Mouse (Mus musculus) CD4-positive, CD25-positive, alpha-beta regulatory T cell, adult 4 months (primary cell): ENCODE data around the gene Ncdn. TPM values are rescaled to one million over a fixed set of nuclear protein-coding genes. Genes with fewer than 3 reads are reported as not detected.

Source experiments
- ATAC-seq: one replicate; pipeline ENCODE4 v1.8.0; 2017
- polyA plus RNA-seq, 2 experiments: library from polyadenylated mRNA; unstranded; fragments of 100-300 nt; shearing (Covaris generic); gene quantifications; one replicate each; pipeline ENCODE4 v1.2.1; 2017

Gene Ncdn
- polyA plus RNA-seq, 2 experiments from 2014 or later: 8.7 to 12.1 TPM

DNA sequence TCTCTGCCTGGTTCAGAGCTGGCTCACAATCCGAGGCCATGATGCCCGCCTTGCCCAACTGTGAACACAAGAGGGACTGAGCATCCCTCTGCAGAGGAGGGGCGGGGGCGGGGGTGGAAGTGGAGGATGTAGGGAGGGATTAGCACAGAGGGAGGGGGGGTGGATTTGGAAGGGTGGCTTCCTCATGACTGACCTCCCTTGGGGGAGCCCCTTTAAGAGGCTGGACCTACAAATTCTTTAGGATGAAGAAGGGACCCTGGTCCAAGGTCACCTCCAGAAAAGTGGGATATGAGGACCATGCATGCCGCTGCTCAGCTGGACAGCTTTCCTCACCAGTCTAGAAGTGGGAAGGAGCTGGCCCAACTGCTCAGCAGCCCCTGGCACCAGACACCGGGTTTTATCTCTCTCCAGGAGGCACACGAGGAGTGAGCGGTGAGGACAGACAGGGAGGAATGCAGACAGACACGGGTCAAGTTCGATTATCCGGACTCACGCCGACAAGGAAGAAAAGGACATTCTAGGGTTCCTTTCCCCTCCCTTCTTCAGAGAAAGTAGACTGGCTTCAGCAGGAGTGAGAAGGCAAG, 1.1 kb downstream of the Ncdn start:
- no peak for ATAC-seq

GRCm38 (mm10) chr4:126751556-126752023, 1.6 kb downstream of the Ncdn start:
- no peak for ATAC-seq

- ATAC-seq: no peak
Measured at GRCm38 (mm10) chr4:126750863-126751555, 2.2 kb downstream of the Ncdn start.

DNA sequence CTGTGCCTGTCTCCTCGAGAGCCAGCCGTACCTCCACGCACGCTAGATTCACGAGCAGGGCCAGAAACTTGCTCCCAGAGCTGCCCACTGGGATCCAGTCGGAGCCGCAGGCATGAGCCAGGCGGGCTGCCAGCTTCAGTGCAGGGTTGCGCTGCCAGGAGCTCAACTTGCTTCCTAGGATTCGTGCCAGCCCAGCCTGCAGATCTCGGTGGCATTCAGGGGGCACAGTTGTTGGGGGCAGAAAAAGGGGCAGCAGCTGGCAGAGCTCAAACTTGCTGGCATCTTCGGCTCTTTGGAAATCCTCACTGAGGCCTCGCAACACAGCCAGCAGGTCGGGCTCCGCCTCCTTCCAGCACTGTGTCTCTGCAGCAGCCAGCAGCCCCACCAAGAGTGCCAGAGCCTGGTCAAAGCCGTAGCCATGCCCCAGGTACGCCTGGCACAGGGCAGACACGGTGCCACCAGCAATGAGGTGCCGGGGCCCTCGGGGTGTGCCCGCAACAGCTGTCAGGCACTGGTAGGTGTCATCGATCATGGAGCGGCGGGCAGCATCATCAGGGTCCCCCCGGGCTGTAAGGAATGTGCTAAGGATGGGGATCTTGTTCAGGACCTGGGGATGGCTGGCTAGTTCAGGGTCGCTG, 3.1 kb downstream of the Ncdn start:
- ATAC-seq: no peak

DNA sequence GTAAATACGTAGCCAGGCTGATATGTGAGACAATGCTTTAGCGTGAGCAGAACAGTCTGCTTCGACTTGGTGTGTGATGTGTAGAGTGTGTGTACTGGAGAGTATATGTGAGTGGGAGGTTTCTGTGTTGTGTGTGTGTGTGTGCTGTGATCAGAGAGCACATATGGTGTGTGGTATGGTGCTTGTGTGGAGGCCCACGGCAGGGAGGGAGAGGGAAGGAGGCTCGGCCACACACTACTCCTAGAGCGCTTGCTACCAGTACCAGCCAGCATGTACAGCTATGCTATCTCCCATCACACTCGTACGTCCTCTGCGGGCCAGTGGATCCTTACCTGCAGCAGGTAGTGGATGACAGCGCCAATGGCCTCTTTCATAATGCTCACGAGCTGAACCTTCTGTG, 3.7 kb downstream of the Ncdn start:
- no peak for ATAC-seq

DNA sequence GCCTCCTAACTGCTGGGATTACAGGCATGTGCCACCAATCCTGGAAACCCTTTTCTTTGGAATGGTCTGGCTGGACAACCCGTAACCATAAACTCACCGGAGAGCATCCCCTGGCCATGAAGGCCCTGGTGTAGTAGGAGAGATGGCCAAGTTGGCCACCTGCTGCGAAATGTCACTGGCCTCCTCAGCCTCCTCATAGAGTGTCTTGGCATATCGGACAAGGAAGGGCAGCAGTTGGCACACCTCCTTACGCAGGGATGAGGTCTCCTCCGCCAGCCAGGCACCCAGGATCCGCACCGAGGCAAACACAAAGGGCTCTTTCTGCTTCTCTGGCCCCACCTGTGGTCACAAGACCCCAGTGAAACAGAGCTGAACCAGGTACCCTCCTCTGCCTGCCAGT, 4.9 kb downstream of the Ncdn start:
- ATAC-seq: no peak

GRCm38 (mm10) chr4:126746194-126746840, 6.9 kb downstream of the Ncdn start:
- ATAC-seq: no peak

DNA sequence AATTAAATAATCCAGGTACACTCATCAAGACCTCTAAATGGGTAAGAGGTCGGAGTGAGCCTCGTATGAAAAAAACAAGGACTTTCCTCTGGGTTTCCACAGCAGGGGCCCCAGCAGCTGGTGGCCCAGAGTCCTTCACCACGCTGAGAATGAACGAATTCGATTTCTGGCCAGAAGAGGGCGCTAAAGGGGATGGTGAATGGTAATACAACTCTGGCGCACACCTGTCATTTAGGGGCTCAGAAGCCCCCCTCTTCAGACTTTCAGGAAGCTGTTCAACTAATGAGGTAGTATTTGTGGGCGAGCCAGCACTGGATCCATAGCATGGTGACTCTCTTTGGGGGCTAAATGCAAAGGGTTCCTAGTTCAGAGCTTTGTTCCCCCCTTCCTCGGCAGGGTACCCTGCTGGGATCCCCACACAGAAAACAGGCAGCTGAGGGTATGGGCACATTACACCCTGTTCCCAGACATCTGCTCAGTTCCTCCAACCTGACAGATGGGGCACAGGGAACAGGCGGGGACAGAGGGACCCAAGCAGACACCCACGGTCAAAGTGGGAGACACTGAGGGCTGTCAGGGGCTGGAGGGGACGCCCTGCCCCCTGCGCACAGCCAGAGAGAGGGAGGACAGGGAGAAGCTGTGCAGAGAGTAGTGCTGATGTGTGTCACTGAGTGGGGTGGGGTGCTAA, 7.6 kb downstream of the Ncdn start:
- ATAC-seq: peak; percentile 51

DNA sequence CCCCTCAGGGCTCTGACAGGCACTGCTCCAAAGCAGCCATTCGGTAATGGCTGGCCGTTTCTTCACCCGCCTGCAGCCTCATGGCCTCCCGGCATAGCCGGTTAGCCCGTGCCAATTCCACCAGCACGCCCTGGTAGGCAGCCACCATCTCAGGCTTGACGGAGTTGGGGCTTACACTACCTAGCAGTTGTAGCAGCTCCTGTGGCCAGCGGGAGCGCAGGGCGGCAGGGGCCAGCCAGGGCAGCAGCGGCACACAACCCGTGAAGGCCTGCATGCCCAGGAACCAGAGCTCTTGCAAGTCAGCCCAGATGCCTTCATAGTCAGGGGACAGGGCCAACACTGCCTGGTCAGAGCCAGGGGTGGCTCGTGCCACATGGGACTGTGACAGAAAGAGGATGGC, 8.4 kb downstream of the Ncdn start:
- ATAC-seq: no peak

DNA sequence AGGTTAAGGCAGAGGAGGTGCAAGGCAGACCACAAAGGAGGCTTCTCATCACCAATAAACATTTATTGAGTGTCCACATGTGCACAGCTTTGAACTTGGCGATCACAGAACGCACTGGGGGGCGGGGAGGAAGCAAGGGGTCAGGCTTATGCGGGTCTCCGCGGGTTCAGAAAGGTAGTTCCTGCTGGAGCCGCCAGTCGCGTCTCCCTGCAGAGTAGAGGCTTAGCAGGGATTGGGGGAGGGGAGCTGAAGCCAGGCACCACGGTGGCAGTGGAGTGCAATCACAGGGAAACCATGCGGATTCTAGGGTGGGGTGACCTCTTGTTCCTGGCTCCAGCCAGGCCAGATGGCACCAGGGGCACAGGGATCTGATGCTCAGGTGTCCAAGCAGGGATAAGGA, 9.5 kb downstream of the Ncdn start:
- ATAC-seq: no peak

- ATAC-seq: no peak
Measured at GRCm38 (mm10) chr4:126742976-126743375, 10.3 kb downstream of the Ncdn start.

DNA sequence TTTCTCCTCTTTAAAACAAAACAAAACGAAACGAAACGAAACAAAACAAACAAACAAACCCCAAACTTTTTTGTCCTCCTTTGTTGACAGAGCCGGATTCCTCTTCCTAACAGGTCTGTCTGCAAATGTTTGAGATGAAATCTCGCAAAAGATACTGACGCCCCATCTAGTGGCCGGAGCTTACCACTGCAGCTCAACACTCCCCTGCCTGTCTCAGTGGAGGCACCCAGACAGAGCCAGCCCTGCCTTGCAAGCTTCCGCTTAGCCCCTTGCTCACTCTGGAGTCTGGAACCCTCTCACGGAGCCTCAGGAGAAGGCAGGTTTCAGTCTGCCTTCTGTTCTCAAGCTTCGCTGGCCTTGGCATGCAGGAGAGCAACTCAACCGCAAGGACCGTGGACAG, 11.8 kb downstream of the Ncdn start:
- peak; percentile 92 for ATAC-seq

DNA sequence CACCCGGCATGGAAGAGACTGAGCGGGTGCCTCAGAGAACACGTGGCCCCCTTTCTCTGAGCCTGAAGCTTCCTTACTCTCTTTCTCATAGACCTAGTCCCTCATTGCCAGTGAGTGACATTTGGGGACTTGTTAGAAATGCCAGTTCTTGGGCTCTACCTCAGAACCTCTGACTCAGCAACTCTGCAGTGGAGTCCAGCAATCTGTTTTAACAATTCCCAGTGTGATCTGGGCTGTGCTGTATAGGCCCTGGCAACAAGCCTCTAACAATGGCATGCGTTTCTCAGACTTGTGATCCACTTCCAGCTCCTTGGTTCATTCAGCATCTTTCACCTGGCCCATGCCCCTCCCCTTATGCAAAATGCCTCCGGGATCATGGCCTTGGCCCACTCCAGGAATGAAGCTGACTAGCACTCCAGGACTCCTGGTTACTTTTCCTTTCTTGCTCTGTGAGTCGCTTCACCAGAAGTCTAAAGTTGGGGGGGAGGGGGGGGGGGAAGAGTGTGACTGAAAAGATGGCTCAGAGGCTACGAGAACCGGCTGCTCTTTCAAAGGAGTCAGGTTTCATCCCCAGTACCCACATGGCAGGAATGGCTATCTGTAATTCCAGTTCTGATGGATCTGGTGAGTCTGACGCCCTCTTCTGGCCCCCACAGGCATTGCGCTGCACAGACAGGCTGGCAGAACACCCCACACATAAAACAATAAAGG, 13.1 kb downstream of the Ncdn start:
- ATAC-seq: no peak

GRCm38 (mm10) chr4:126736001-126736414, 17.2 kb downstream of the Ncdn start, which contains the start of gene Tfap2e:
Gene Tfap2e, minus strand, starts transcription at chr4:126736240.
- no peak for ATAC-seq

- peak; percentile 32 for ATAC-seq
Measured at GRCm38 (mm10) chr4:126735382-126736000, 17.7 kb downstream of the Ncdn start.

- ATAC-seq: no peak
Measured at GRCm38 (mm10) chr4:126734700-126735381, 18.4 kb downstream of the Ncdn start.

DNA sequence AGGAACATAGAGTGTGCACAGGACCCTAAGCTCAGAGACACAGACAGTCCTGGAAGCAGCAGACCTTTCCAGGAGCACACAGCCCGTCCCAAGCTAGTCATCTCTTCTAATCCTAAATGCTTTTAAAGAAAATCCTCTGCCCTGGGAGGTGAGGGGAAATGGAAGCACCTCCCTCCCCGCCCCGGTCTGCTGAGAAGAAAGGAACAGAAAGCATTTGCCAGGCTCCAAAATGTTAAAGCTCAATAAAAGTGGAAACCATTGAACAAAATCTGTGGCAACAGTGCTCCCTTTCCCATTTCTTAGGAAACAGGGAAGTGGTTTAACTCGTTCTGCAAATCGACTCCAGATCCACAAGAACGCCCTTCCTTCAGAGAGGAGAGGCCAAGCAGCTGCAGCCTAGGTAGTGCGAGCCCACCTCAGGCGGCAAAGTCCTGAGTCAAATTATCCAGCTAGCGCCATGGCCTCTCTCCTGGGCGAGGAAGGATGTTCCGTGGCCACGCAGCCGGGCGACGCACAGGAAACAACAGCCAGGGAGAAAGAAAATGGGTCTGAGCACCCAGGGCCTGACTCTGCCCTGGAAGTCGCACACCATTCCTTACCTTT, 19.1 kb downstream of the Ncdn start:
- ATAC-seq: no peak

- ATAC-seq: no peak
Measured at GRCm38 (mm10) chr4:126732531-126733380, 20.5 kb downstream of the Ncdn start.

DNA sequence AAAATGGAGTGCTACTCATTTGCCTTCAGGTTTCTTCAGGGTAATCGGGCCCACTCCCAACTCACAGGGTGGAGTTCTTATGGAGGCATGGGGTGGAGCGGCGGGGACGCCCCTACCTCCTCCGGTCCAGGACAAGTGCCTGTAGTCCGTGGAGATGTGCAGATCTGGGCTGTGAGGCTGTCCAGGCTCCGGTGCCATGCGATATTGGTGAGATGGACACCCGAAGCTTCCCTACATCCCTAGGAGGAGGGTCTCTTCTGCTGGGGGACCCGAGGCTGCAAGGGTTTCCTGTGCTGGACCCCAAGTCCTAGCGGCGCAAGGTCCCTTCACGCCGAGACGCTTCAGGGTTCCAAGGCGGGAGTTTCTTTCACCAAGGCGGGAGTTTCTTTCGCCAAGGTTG, 21.1 kb downstream of the Ncdn start:
- ATAC-seq: no peak

DNA sequence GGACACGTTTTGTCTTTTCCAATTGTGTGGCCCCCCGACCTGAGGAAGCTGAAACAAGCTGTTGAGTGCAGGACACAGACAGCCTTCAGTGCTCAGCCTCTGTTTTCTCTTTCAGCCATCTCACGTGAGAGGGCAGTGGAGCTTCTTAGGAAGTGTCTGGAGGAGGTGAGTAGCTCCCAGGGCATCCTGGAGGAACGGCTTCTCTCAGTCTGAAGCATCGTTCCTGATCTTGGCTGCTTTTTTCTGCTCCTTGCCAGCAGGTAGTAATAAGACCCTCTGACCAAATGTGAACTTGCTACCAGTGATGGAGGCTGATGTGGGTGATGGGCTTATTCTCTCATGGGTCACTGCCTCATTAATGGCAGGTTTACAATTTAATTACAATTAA, 45.8 kb downstream of the Ncdn start:
- ATAC-seq: no peak
